Mouse (Mus musculus) cerebellum, adult 2 months (tissue): Measurements from ENCODE around the gene Dock6. TPM values are rescaled to one million over a fixed set of nuclear protein-coding genes. Genes with fewer than 3 reads are reported as not detected.
A peak's percentile ranks its signal among the peaks of the same experiment; 100 is the strongest.
"Not testable (repeated sequence)": the region's sequence is repeated elsewhere in the genome, so short reads cannot be mapped to it uniquely, and the experiment has no call there.

Experiments used
- DNase-seq, 2 experiments: peaks; one replicate each; pipeline ENCODE4 v3.0.0; 2021
- H3K27ac ChIP-seq: fragments of 200-500 bp; 2 replicates; pipeline ENCODE4 v1.5.1; 2012; ENCODE audit warnings: low read length, control low read depth, inconsistent platforms; ENCODE audit not compliant: insufficient read depth
- H3K27me3 ChIP-seq: fragments of 200-500 bp; 2 replicates; pipeline ENCODE4 v1.6.1; 2012; ENCODE audit warnings: inconsistent platforms, mild to moderate bottlenecking, low read length, moderate library complexity; ENCODE audit not compliant: control insufficient read depth, insufficient read depth
- H3K4me1 ChIP-seq: fragments of 200-500 bp; 2 replicates; pipeline ENCODE4 v1.6.1; 2011; ENCODE audit warnings: low read length; ENCODE audit not compliant: control insufficient read depth, insufficient read depth
- H3K4me3 ChIP-seq: fragments of 200-500 bp; replicated peaks from 2 replicates; pipeline ENCODE3; 2011; ENCODE audit warnings: mild to moderate bottlenecking, low read depth, low read length, control low read depth; ENCODE audit not compliant: insufficient read depth
- CTCF ChIP-seq: fragments of 200-500 bp; IDR thresholded peaks from 2 replicates; pipeline ENCODE4 v1.5.1; 2011; ENCODE audit warnings: low read depth, mild to moderate bottlenecking, control low read depth, low read length, moderate library complexity, borderline replicate concordance; ENCODE audit not compliant: insufficient read depth
- POLR2A ChIP-seq: fragments of 200-500 bp; IDR thresholded peaks from 2 replicates; pipeline ENCODE4 v1.6.1; 2011; ENCODE audit warnings: low read length, control low read depth, borderline replicate concordance; ENCODE audit not compliant: insufficient read depth
- WGBS: fragments of 180-500 bp; shearing (Covaris S2); methylation state at CpG from one replicate; pipeline ENCODE4 v1.1.7; 2018; 5-methylcytosine and 5-hydroxymethylcytosine counted together
- polyA plus RNA-seq: library from polyadenylated mRNA; depleted of rRNA; stranded (reverse); fragments of >200 nt; gene quantifications from 2 replicates; pipeline ENCODE4 v1.2.3, GENCODE M21; 2012

Gene Dock6
- polyA plus RNA-seq, 1 experiment = 41.4 TPM

- no peak overlapping the region for H3K27ac ChIP-seq
- no peaks in the 10 kb centered on the region for H3K27me3 ChIP-seq
- DNase-seq = peak; percentile 68
- H3K4me3 ChIP-seq = no peak overlapping the region
- TF ChIP-seq CTCF = peak; percentile 68
- TF ChIP-seq POLR2A = no peak
- peaks cover 23% of the 10 kb centered on the region for H3K4me1 ChIP-seq
- 16% methylated on average over 6 of the region's 6 CpGs for WGBS
Observed at GRCm38 (mm10) chr9:21786906-21787305, 65.5 kb downstream of the Dock6 start.

- WGBS = 69% methylated on average over 2 of the region's 2 CpGs
- not testable (repeated sequence) for H3K27me3 ChIP-seq, DNase-seq, H3K4me3 ChIP-seq, H3K27ac ChIP-seq
- peaks cover 23% of the 10 kb centered on the region for H3K4me1 ChIP-seq
Observed at GRCm38 (mm10) chr9:21786309-21786708, 66.1 kb downstream of the Dock6 start.

GRCm38 (mm10) chr9:21784517-21785307, 67.7 kb downstream of the Dock6 start:
- peaks cover 18% of the 10 kb centered on the region for H3K4me1 ChIP-seq
- H3K4me3 ChIP-seq = no peak overlapping the region
- no peaks in the 10 kb centered on the region for H3K27me3 ChIP-seq
- no peak for TF ChIP-seq CTCF
- TF ChIP-seq POLR2A = no peak
- no peak for DNase-seq
- 84% methylated on average over 7 of the region's 7 CpGs for WGBS
- H3K27ac ChIP-seq = no peak overlapping the region

- no peaks in the 10 kb centered on the region for H3K27me3 ChIP-seq
- TF ChIP-seq CTCF = no peak
- no peak for TF ChIP-seq POLR2A
Observed at GRCm38 (mm10) chr9:21781657-21782468, 70.6 kb downstream of the Dock6 start.

GRCm38 (mm10) chr9:21777726-21778125, 74.7 kb downstream of the Dock6 start:
- no peaks in the 10 kb centered on the region for H3K27me3 ChIP-seq
- TF ChIP-seq CTCF (no peak), POLR2A (no peak)
- H3K4me1 ChIP-seq = peaks cover 13% of the 10 kb centered on the region
- H3K4me3 ChIP-seq = no peak overlapping the region
- no peak overlapping the region for H3K27ac ChIP-seq
- no peak for DNase-seq
- WGBS = 89% methylated on average over 3 of the region's 3 CpGs

More at GRCm38 (mm10) chr9:21781657-21782468, 70.6 kb downstream of the Dock6 start:
- DNase-seq = peak in 1 of 2 experiments; percentile 60
- Histone ChIP-seq H3K4me3 (no peak overlapping the region), H3K4me1 (peaks cover 12% of the 10 kb centered on the region), H3K27ac (peak overlapping the region; percentile 27; the same call in 1 of the 2 replicates)
- 57% methylated on average over 15 of the region's 15 CpGs for WGBS

- Histone ChIP-seq H3K4me3 (no peak overlapping the region), H3K27ac (no peak overlapping the region), H3K4me1 (peaks cover 11% of the 10 kb centered on the region), H3K27me3 (no peaks in the 10 kb centered on the region)
- no peak for DNase-seq
- TF ChIP-seq POLR2A (no peak), CTCF (no peak)
- WGBS = 54% methylated on average over 16 of the region's 16 CpGs
Observed at GRCm38 (mm10) chr9:21774353-21774752, 78.1 kb downstream of the Dock6 start.

- peaks cover 20% of the 10 kb centered on the region for H3K4me1 ChIP-seq
- not testable (repeated sequence) for H3K4me3 ChIP-seq, H3K27me3 ChIP-seq, DNase-seq, H3K27ac ChIP-seq
- WGBS = 85% methylated on average over 5 of the region's 5 CpGs
Observed at GRCm38 (mm10) chr9:21773396-21773795, 79.0 kb downstream of the Dock6 start.

- Histone ChIP-seq H3K4me1 (peaks cover 38% of the 10 kb centered on the region), H3K4me3 (peak overlapping the region; percentile 16), H3K27ac (peak overlapping the region; percentile 99), H3K27me3 (no peaks in the 10 kb centered on the region)
- WGBS = 15% methylated on average over 26 of the region's 26 CpGs
- TF ChIP-seq POLR2A (no peak), CTCF (no peak)
- DNase-seq = peak; percentile 70 to 73
Observed at GRCm38 (mm10) chr9:21769558-21770183, 82.8 kb downstream of the Dock6 start.
